Mouse (Mus musculus) layer of hippocampus, adult 8-10 months (tissue): ENCODE data around the gene Sntg2. TPM values are rescaled to one million over a fixed set of nuclear protein-coding genes. Genes with fewer than 3 reads are reported as not detected.

Experiments
- DNase-seq, 2 experiments: peaks; one replicate each; pipeline ENCODE4 v3.0.0; 2022; ENCODE audit warnings: low spot score in 2 of 2
- total RNA-seq, 4 experiments: library from RNA; stranded (reverse); gene quantifications; 2 replicates each; pipeline ENCODE4 v1.2.4; 2022

Sntg2 gene
- total RNA-seq, 4 experiments from 2014 or later: 4.5 to 8.3 (median 7.0) TPM

GRCm38 (mm10) chr12:30202763-30203162, 170.4 kb downstream of the Sntg2 start:
- DNase-seq: no peak

- DNase-seq: no peak
These were observed 172.1 kb downstream of the Sntg2 start for GRCm38 (mm10) chr12:30201031-30201430.

- no peak for DNase-seq
These were observed 172.6 kb downstream of the Sntg2 start for GRCm38 (mm10) chr12:30200621-30201020.

GRCm38 (mm10) chr12:30199735-30200134, 173.4 kb downstream of the Sntg2 start:
- no peak for DNase-seq

DNA sequence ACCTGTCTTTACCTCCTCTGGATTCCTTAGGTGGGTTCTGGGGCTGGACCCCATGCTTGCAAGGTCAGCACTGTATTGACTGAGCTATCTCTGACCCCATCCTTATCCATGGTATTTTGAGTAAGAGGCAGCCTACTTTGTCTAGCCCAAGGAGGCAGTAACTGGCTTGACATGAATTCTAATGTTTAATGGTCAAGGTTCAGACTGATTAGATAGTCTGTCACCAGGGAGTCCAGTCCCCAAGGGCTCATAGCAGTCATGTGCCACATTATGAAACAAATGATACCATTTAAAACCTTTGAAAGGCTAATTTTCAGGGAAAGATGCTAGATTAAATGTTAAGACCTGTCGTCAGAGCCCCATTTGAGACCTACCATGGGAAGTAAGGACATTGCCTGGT, 174.9 kb downstream of the Sntg2 start:
- no peak for DNase-seq

DNA sequence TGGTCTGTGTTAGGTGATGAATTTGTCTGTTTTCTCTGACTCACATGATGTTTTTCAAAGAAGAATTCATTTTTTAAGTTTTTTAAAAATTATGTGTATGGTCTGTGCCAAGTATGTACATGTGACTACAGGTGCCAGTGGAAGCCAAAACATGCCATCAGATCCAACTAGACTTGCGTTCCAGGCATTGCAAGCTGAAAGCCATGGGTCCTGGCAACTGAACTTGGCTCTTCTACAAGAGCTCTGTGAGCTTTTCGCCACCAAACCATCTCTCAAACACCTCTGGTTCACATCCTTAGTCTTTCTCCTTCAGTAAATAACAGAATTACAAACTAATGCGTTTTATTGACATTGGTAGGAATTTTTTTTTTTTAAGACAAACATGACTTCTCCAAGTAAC, 191.5 kb downstream of the Sntg2 start:
- no peak for DNase-seq

GRCm38 (mm10) chr12:30179623-30180022, 193.6 kb downstream of the Sntg2 start:
- DNase-seq: no peak

DNA sequence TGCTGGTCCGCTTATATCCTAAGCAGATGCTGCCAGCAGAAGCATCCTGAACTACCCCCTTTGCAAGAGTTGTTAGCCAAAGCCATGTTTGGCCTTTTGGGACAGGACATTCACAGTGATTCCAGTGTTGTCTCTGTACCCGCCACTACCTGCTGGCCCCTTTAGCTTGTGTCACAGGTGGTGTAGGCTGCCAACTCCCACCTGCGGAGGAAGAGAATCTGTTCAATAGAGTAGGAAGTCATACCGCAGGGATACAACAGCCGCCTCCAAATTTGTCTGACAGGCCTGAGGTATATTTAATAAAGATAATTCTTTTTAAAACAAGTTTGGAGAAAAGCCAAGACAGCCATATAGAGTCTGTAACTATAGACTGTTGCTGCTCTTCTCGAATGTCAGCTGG, 195.2 kb downstream of the Sntg2 start:
- DNase-seq: no peak

- no peak for DNase-seq
These were observed 195.6 kb downstream of the Sntg2 start for GRCm38 (mm10) chr12:30177529-30177928.

GRCm38 (mm10) chr12:30168491-30168890, 204.7 kb downstream of the Sntg2 start:
- no peak for DNase-seq

GRCm38 (mm10) chr12:30164538-30164937, 208.6 kb downstream of the Sntg2 start:
- DNase-seq: no peak

DNA sequence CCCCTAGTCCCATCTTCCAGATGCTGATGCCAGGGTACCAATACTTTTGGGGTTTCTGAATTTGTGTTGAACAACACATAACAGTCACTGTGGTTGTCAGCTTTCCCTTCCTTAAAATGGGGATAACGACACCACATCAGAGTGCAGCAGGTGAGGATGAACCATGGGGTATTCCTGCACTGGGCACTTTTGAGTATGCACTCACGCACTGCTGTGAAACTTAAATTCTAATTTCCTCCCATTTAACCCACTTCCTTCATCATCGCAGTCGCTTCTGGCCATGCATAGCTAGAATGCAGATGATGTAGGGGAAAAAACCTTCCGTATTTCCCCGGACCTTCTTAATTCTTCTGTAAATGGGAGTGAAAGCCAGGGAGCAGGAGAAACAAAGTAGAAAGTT, 209.2 kb downstream of the Sntg2 start:
- DNase-seq: no peak

GRCm38 (mm10) chr12:30161731-30162406, 211.3 kb downstream of the Sntg2 start:
- DNase-seq: no peak

DNA sequence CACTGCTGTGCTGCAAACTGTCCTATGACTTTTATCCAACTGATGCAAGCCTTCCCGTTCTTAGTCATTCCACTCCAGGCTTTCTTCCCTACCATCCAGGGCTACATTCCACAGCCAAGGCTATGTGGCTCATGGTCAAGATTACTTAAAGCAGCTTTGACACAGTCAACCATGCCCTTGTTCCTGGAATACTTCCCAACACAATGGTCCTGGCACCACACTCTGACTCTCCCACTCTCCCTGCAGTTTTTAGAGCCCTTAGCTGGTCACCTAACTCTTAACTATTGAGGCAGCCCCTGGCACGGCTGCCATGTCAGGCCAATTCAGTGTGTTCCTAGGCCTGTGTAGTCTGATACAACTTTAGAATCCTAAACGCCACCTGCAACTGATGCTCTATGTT, 212.7 kb downstream of the Sntg2 start:
- no peak for DNase-seq

DNA sequence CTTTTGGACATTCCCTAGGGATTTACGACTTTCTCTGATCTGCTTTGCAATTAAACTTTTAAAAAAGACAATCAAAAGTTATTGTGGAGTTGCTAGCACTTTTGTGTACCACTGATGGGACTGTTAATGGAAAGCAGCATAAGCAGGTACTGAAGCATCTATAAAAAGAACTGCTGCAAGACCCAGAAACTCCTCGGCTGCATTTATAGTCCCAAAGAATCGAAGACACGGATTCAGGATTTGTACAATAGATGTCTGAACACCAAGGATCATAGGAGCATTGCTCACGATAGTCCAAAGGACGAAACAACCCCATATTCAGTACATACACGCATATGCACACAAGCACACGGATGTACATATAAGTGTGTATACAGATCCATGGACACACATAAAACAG, 213.4 kb downstream of the Sntg2 start:
- DNase-seq: no peak

GRCm38 (mm10) chr12:30154079-30154673, 219.0 kb downstream of the Sntg2 start:
- no peak for DNase-seq

GRCm38 (mm10) chr12:30142085-30142484, 231.1 kb downstream of the Sntg2 start:
- peak in 1 of 2 experiments; percentile 29 for DNase-seq

- DNase-seq: no peak
These were observed 240.7 kb downstream of the Sntg2 start, which contains the start of gene Tpo for GRCm38 (mm10) chr12:30132524-30132923. Gene Tpo (minus strand): TSS chr12:30132624.

GRCm38 (mm10) chr12:30129411-30129716, 243.8 kb downstream of the Sntg2 start:
- DNase-seq: no peak

GRCm38 (mm10) chr12:30128561-30129410, 244.4 kb downstream of the Sntg2 start:
- peak; percentile 47 to 75 for DNase-seq
